Mouse (Mus musculus) forebrain, embryonic 10.5 days (tissue): Measurements from ENCODE around the gene Fgd3. TPM values are rescaled to one million over a fixed set of nuclear protein-coding genes. Genes with fewer than 3 reads are reported as not detected.

Experiments used
- DNase-seq: peaks from one replicate; pipeline ENCODE4 v3.0.0-alpha.2; 2017; ENCODE audit warnings: low spot score; ENCODE audit errors: extremely low spot score
- H3K27ac ChIP-seq: fragments of 300-500 bp; sonication (generic); 2 replicates; pipeline ENCODE4 v1.5.1; 2016; ENCODE audit warnings: mild to moderate bottlenecking
- H3K27me3 ChIP-seq: fragments of 300-500 bp; sonication (generic); 2 replicates; pipeline ENCODE4 v1.6.1; 2016; ENCODE audit warnings: mild to moderate bottlenecking; ENCODE audit not compliant: poor library complexity, severe bottlenecking
- H3K36me3 ChIP-seq: fragments of 300-500 bp; sonication (generic); replicated peaks from 2 replicates; pipeline ENCODE4 v1.6.1; 2016; ENCODE audit warnings: mild to moderate bottlenecking, moderate library complexity
- H3K4me1 ChIP-seq: fragments of 300-500 bp; sonication (generic); 2 replicates; pipeline ENCODE4 v1.6.1; 2016
- H3K4me3 ChIP-seq: fragments of 300-500 bp; sonication (generic); 2 replicates; pipeline ENCODE4 v1.5.1; 2016; ENCODE audit warnings: mild to moderate bottlenecking, moderate library complexity
- H3K9me3 ChIP-seq: fragments of 300-500 bp; sonication (generic); 2 replicates; pipeline ENCODE4 v1.6.1; 2016; ENCODE audit warnings: mild to moderate bottlenecking, moderate library complexity
- WGBS: fragments of 180-500 bp; shearing (Covaris S2); methylation state at CpG from one replicate; pipeline ENCODE4 v1.1.7; 2016; 5-methylcytosine and 5-hydroxymethylcytosine counted together
- polyA plus RNA-seq: library from polyadenylated mRNA; unstranded; fragments of >200 nt; fragmentation: Nextera tagmentation; extraction: Ambion mirVana; gene quantifications from 2 replicates; pipeline ENCODE4 v1.2.1, GENCODE M21; 2016

Fgd3 gene
- polyA plus RNA-seq, 1 experiment from 2014 or later, result 1.1 TPM

DNA sequence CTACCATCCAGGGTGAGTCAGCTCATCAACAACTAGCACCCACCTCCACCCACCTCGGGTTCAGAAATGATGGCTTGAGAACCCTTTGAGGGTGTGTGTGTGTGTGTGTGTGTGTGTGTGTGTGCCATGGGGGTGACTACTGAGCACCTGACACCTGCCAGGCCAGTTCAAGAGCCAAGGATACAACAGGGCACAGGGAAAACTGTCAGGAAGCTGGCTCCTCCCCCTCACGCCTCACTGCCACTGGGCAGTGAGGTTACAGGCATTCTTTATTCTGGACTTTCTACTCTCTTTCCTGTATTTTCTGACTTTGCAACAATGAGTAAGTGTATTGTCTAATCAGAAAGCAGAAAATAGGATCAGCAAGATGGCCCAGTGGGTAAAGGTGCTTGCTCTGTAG is 70.5 kb downstream of the Fgd3 start:
- Histone ChIP-seq H3K36me3 (no peaks in the 10 kb centered on the region), H3K27ac (no peak overlapping the region), H3K4me3 (no peak overlapping the region), H3K9me3 (no peaks in the 10 kb centered on the region), H3K27me3 (peaks cover 59% of the 10 kb centered on the region), H3K4me1 (peaks cover 41% of the 10 kb centered on the region)
- 71% methylated on average over 2 of the region's 2 CpGs for WGBS
- no peak for DNase-seq

DNA sequence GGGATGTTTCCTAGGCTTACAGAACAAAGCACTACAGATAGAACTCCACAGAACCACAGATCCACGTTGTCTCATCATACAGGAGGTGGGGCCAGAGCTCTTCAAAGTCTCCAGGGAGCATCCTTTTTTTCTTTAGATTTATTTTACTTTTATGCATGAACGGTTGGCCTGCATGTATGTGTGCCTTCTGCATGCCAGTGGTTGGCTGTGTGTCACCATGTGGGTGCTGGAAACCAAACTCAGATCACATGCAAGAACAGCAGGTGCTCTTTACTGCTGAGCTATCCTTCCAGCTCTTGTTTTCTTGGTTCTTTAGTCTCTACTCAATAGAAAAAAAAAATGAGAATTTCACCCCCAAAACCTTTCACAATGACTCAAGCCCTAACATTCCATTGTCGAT is 71.2 kb downstream of the Fgd3 start:
- Histone ChIP-seq H3K4me3 (no peak overlapping the region), H3K27me3 (peaks cover 66% of the 10 kb centered on the region), H3K27ac (no peak overlapping the region), H3K4me1 (peaks cover 41% of the 10 kb centered on the region), H3K9me3 (no peaks in the 10 kb centered on the region), H3K36me3 (no peaks in the 10 kb centered on the region)
- WGBS, result 73% methylated on average over 3 of the region's 3 CpGs
- DNase-seq, result no peak

DNA sequence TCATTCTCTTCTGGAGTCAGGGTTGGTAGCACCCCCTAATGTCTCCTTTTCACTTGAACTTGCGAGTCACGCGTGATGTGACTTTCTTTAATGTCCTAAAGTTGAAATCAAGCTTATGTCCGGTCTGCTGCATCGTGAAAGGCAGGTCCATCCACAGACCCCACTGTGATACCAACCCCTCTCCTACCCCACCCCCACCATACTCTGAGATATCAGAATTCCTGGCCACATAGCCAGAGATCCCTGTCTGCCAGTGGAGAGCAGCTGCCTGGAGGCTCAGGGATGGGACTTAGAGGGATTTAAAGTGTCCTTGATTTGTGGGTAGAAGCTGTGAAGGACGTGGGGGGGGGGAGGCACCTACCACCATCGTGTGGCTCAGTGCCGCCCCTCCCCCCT is 71.6 kb downstream of the Fgd3 start, which contains the start of gene Susd3:
Gene Susd3, minus strand, starts transcription at position 240 of the 396 bp plus-strand sequence.
- no peak for DNase-seq
- H3K36me3 ChIP-seq, result no peaks in the 10 kb centered on the region
- peaks cover 41% of the 10 kb centered on the region for H3K4me1 ChIP-seq
- H3K27ac ChIP-seq, result peak within 1 kb of the TSS; percentile 44; the same call in 1 of the 2 replicates
- H3K27me3 ChIP-seq, result peaks cover 69% of the 10 kb centered on the region
- H3K9me3 ChIP-seq, result no peaks in the 10 kb centered on the region
- H3K4me3 ChIP-seq, result peak within 1 kb of the TSS; percentile 57
- 24% methylated on average over 8 of the region's 8 CpGs for WGBS

DNA sequence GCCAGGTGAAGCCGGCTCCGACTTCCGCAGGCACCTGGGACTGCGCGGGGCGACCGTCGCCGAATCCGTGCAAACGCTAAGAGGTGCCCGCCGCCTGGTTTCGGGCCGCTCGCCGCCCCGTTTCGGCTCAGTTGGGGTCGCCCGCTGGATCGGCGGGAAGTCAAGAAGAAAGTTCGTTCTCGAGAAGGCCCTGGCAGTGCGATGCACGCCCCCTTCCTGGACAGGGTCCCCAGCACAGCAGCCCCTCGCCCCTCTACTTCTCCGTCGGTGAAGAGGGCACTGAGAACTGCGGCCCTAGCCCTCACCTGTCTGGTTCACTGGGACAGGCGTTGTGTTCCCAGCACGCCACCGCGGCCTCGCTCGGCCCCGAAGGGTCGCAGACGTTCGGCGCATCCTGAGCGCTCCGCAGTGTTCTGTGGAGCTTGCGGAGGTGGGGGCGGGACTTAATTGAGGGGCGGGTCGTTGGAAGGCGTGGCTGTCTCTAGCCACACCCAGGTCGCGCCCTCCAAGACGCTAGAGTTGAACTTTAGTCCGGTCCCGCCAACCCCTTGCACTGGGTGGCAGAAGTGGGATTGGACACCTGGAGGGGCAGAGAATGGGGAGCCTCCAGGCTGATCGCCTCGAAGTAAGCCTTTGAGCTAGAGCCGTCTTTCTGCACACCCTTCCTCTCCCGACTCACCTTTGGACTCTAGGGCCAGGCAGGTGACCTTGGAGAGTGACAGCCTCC is 72.2 kb downstream of the Fgd3 start:
- peak overlapping the region; percentile 57 for H3K4me3 ChIP-seq
- H3K27me3 ChIP-seq, result peaks cover 69% of the 10 kb centered on the region
- WGBS, result 1% methylated on average over 58 of the region's 58 CpGs
- peak overlapping the region; percentile 44; the same call in 1 of the 2 replicates for H3K27ac ChIP-seq
- peaks cover 41% of the 10 kb centered on the region for H3K4me1 ChIP-seq
- peak; percentile 70 for DNase-seq
- no peaks in the 10 kb centered on the region for H3K9me3 ChIP-seq
- H3K36me3 ChIP-seq, result no peaks in the 10 kb centered on the region

DNA sequence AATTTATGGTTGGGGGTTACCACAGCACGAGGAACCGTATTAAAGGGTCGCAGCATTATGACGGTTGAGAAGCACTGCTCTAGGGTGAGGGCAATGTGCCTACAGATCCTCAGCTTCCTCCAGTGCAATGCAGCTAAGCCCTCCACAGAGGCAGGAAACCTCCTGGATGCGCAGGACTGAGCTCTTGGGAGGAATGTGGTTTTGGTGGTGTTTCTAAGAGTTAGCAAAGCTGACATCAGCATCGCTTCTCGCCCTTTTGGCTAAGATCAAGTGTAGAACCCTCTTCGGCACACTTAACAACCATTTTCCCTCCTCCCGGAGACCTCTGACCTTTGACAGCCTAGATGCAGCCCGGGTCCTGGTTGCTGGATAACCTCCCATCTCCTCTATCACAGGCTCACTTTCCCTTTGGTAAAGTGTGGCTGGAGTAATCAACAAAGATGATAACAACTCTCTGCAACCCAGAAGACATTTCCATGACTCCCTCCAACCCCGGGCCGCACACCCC is 72.8 kb downstream of the Fgd3 start:
- Histone ChIP-seq H3K27ac (peak overlapping the region; percentile 44; the same call in 1 of the 2 replicates), H3K9me3 (no peaks in the 10 kb centered on the region), H3K4me3 (peak overlapping the region; percentile 57), H3K36me3 (no peaks in the 10 kb centered on the region), H3K27me3 (peaks cover 69% of the 10 kb centered on the region), H3K4me1 (peaks cover 41% of the 10 kb centered on the region)
- DNase-seq, result no peak
- 39% methylated on average over 12 of the region's 12 CpGs for WGBS

DNA sequence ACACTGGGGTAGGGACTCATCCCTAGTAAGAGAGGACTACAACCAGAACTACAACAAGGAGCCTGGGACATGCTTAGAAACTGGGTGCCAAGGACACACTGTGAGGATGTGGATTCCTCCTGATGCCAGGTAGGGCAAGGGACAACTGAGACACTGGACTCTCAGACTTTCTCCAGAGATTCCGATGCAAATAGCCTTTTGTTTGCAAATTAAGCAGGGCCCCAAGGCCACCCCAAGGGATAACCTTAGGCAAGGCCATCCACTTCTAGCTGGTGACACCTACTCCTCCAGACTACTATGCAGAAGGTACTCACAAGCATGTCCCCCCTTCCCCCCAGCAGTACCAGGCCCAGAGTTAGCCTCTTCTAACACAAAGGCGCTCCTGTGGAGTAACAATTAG is 73.5 kb downstream of the Fgd3 start:
- H3K36me3 ChIP-seq, result no peaks in the 10 kb centered on the region
- no peaks in the 10 kb centered on the region for H3K9me3 ChIP-seq
- H3K4me3 ChIP-seq, result no peak overlapping the region
- H3K4me1 ChIP-seq, result peaks cover 41% of the 10 kb centered on the region
- H3K27ac ChIP-seq, result no peak overlapping the region
- 61% methylated on average over 2 of the region's 2 CpGs for WGBS
- DNase-seq, result no peak
- H3K27me3 ChIP-seq, result peaks cover 69% of the 10 kb centered on the region

DNA sequence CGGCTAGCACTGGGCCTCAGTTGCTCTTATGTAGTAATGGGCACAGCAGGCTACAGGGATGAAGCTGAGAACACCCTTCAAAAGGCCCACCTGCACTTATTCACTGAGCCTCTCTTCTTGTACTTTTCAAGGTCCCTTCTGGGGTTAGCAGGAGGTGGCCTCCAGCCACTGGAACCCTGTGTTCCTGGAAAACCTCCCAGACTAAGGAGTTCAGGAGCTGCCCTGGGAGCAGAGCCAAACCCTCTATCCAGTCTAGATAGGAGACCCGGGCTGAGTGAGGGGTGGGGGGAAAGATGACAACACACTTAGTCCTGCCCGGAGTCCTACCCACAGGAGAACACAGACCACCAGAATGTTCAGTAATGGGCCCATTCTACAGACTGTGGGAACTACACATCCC is 74.1 kb downstream of the Fgd3 start:
- Histone ChIP-seq H3K4me1 (peaks cover 41% of the 10 kb centered on the region), H3K27me3 (peaks cover 69% of the 10 kb centered on the region), H3K27ac (no peak overlapping the region), H3K4me3 (no peak overlapping the region), H3K36me3 (no peaks in the 10 kb centered on the region), H3K9me3 (no peaks in the 10 kb centered on the region)
- no peak for DNase-seq
- 86% methylated on average over 3 of the region's 3 CpGs for WGBS

DNA sequence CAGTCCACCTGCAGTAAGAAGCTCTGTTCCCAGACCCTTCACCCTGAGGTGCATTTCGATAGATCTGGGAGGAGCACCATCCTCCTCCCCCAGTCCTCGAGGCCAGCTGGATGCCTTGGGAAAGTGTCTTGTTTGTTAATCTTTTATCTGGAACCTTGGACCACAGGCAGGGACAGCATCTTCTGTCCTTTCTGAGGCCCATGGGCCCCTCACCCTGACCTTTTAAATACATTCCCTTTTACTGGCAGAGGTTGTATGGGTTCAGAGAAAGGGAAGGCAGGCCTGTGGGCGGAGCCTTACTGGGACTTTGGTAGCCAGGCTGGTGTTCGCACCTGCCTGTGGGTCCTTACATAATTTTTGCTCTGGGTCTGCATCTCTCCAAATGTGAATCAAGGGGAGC is 74.9 kb downstream of the Fgd3 start:
- WGBS, result 55% methylated on average over 4 of the region's 4 CpGs
- peaks cover 35% of the 10 kb centered on the region for H3K4me1 ChIP-seq
- no peak for DNase-seq
- no peaks in the 10 kb centered on the region for H3K9me3 ChIP-seq
- H3K27ac ChIP-seq, result no peak overlapping the region
- H3K4me3 ChIP-seq, result no peak overlapping the region
- H3K27me3 ChIP-seq, result peaks cover 65% of the 10 kb centered on the region
- H3K36me3 ChIP-seq, result no peaks in the 10 kb centered on the region

DNA sequence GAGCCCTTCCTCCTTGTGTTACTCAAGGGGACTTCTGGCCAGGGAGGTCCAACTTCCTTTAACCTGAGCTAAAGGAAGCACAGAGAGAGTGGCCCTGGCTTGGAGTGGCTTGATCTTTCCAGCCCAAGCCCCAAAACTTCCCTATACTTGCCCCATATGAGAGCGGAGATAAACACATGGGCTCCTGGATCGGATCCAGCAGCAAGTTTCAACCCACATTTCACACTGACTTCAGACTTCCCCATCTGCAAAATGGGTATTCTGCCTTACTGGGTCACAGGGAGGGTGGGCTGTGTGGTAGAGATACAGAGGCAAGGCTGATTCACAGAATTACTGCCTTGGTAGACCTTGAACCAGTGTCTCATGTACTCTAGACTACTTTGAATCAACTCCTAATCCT is 76.6 kb downstream of the Fgd3 start:
- 97% methylated on average over 2 of the region's 2 CpGs for WGBS

DNA sequence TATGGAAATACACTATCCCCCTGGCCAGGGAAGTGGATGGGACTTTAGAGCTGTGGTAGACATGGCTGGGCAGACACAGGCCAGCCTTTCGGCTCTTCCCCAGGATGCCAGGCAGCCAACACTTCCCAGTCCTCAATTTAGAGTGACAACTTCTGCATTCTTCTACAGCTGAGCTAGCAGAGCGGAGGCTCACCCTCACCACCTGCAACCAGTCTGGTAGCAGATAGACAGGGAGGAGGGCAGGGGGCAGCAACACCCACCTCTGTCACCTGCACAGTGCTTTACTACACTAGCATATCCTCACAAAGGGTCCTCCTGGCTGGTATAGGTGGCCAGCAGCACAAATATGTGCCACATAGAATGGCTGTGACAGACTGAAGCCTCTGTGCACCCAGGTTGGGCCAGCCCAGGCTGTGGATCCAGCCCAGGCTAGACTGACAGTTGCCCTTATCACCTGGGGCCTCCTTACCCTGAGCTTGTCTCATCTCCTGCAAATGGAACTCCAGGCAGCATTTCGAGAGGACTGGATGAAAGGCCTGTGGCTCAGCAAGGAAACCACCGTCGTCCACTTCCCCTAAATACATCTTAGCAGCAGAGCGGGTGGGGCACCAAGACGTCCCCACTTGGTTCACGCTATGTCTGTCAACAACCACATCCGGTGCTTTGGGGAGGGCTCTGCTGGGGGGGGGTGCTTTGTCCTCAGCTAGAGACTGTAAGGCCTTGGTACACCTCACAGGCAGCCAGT is 77.6 kb downstream of the Fgd3 start:
- H3K4me1 ChIP-seq, result peaks cover 15% of the 10 kb centered on the region
- no peaks in the 10 kb centered on the region for H3K9me3 ChIP-seq
- no peak overlapping the region for H3K27ac ChIP-seq
- H3K27me3 ChIP-seq, result peaks cover 37% of the 10 kb centered on the region
- no peak overlapping the region for H3K4me3 ChIP-seq
- no peaks in the 10 kb centered on the region for H3K36me3 ChIP-seq
- DNase-seq, result no peak
- 82% methylated on average over 9 of the region's 9 CpGs for WGBS

More for the DNA sequence above, 76.6 kb downstream of the Fgd3 start:
- Histone ChIP-seq H3K4me1 (peaks cover 25% of the 10 kb centered on the region), H3K9me3 (no peaks in the 10 kb centered on the region), H3K27me3 (peaks cover 47% of the 10 kb centered on the region), H3K36me3 (no peaks in the 10 kb centered on the region), H3K4me3 (no peak overlapping the region), H3K27ac (no peak overlapping the region)
- no peak for DNase-seq

DNA sequence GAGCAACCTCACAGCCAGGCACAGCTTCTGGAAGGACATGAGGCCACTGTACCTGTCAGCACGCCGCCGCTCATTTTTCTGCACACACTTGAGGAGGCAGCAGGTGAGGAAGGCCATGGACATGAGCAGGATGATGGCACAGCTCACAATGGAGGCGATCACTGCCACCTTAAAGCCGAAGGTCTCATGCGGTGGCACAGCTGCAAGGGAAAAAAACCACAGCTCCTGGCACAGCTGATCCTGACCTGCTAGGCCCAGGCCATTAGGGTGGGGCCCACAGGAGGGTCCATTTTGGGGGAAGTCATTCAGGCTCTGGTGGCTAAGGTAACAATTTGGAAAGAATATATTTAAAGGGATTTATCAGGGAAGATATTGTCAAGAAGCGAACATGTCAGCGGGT is 81.4 kb downstream of the Fgd3 start:
- WGBS, result 92% methylated on average over 8 of the region's 8 CpGs
- H3K9me3 ChIP-seq, result no peaks in the 10 kb centered on the region
- no peak for DNase-seq
- no peaks in the 10 kb centered on the region for H3K36me3 ChIP-seq
- no peaks in the 10 kb centered on the region for H3K4me1 ChIP-seq
- 0 out of 2 replicates have a peak, but pooled peaks cover under 1% of the 10 kb centered on the region for H3K27me3 ChIP-seq
- no peak overlapping the region for H3K27ac ChIP-seq
- H3K4me3 ChIP-seq, result no peak overlapping the region

DNA sequence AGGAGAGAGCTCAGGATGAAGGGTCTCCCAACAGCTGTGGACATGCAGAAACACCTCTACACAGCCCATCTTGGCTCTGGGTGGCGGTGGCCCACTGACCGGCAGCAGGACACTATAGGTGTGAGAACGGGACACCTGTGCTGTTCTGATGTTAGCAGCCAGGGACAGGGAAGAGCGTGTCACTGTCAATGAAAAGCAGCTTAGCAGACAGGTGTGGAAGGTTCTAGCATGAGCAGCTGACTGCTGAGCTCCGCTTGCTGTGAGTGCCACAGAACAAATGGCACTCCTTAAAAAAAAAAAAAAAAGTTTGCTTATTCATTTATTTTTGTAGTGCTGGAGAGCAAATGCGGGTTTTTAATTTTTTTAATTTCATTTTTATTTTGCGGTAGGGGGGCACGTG is 82.5 kb downstream of the Fgd3 start:
- 90% methylated on average over 8 of the region's 8 CpGs for WGBS
- H3K27ac ChIP-seq, result no peak overlapping the region
- no peaks in the 10 kb centered on the region for H3K27me3 ChIP-seq
- H3K9me3 ChIP-seq, result no peaks in the 10 kb centered on the region
- no peak overlapping the region for H3K4me3 ChIP-seq
- no peak for DNase-seq
- no peaks in the 10 kb centered on the region for H3K36me3 ChIP-seq
- H3K4me1 ChIP-seq, result no peaks in the 10 kb centered on the region

DNA sequence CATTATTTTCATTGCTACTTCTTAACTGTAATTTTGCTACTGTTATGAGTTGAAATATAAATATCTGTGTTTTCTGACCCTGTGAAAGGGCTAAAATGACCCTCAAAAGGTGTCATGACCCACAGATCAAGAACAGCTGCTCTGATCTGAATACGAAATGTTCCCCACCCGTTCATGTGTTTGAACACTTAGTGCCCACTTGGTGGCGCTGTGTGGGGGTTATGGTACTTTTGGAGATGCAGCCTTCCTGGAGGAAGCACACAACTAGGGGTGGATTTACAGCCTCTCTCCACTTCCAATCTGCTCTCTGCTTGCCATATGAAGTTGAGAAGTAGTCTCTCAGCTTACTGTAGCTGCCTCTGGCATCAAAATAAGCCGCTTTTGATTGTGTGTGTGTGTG is 85.4 kb downstream of the Fgd3 start:
- Histone ChIP-seq H3K27ac (no peak overlapping the region), H3K9me3 (no peaks in the 10 kb centered on the region), H3K27me3 (no peaks in the 10 kb centered on the region), H3K4me1 (no peaks in the 10 kb centered on the region; the same call in 1 of the 2 replicates), H3K4me3 (no peak overlapping the region), H3K36me3 (no peaks in the 10 kb centered on the region)
- DNase-seq, result no peak
- 92% methylated on average over 4 of the region's 4 CpGs for WGBS
